Mouse (Mus musculus): ENCODE results near the gene Gpr135. TPM values are rescaled to one million over a fixed set of nuclear protein-coding genes. Genes with fewer than 3 reads are reported as not detected.
"Not testable (repeated sequence)": the region's sequence is repeated elsewhere in the genome, so short reads cannot be mapped to it uniquely, and the experiment has no call there.

Gpr135 gene
- total RNA-seq, 2 experiments from 2014 or later = 10.9 to 12.1 TPM

DNA sequence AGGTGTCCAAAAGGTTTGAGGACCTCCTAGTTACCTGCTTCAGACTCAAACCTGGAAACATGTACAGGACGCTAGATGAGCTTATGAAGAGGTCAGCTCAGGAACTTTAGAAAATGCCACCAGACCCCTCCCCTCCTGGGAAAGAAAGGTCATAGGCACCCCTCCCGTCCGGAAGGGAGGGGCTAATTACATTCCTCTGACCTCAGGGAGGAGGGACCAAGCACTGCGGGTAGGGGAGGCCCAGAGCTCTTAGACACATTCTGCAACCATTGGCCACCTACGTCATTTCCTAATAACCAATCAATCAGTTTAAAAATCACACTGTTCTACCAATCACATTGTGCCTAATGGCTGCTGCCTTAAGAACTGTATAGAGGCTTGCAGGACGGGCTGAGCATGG lies 18.4 kb downstream of the Gpr135 start:
- no peak for DNase-seq

GRCm38 (mm10) chr12:72050821-72051220 lies 20.1 kb downstream of the Gpr135 start:
- no peak for DNase-seq

GRCm38 (mm10) chr12:72050156-72050555 lies 20.8 kb downstream of the Gpr135 start:
- DNase-seq = not testable (repeated sequence)

- no peak for DNase-seq
Measured at GRCm38 (mm10) chr12:72047513-72047912, 23.4 kb downstream of the Gpr135 start.

GRCm38 (mm10) chr12:72041238-72041637 lies 29.7 kb downstream of the Gpr135 start:
- no peak for DNase-seq

GRCm38 (mm10) chr12:72039501-72039900 lies 31.4 kb downstream of the Gpr135 start:
- DNase-seq = no peak

DNA sequence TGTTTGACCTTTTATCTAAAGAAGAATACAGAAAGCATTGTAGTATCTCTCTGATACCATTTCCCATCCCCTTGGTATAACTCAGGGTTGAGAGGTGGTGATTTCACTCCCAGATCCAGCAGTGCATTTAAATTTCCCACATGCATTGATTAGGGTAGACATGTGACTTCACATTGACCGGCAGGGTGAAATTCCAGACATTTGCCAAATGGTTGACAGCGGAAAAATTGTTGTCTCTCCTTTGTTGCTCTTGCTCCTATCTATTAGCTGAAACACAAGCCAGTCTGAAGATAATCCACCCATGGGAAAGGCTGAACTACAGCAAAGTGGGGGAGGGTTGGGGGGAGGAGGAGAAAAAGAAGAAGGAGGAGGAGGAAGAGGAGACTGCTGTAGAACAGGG lies 32.1 kb downstream of the Gpr135 start:
- DNase-seq = no peak

DNA sequence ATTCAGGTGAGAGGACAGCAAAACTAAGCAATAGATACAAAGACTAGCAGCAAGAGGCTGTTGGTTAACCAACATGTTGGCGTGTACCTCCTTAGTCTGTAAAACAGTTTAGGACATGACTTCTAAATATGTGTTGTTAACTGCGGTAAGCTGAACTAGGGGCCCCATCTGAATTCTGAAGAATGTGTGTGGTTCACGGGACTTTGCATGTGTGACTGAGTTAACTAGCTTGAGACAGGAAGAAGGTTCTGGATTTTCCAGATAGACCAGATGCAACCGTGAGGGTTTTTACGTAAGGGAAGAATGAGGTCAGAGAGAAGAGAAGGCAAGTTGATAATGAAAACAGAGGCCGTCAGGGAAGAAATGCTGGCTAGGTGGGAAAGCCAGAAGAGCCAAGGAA lies 33.9 kb downstream of the Gpr135 start:
- DNase-seq = no peak

GRCm38 (mm10) chr12:72036097-72036661 lies 34.7 kb downstream of the Gpr135 start:
- no peak for DNase-seq

DNA sequence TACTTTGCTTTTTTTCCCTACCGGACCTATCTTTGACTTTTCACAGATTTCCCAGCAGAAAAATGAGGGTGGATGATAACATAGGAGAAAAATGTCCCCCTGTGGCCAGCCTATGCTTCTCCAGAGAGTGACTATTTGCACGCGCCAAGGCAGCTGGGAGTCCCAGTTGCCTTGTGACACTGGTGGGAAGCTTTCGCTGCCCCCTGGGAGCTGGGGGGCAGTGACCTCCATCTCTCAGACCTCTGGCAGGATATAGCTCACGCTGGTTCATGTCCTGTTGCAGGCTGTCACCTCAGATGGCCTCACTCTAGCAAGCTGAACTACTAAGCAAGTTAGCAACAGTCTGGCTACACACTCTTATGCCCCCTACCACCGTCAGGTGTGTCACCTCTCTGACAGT lies 39.1 kb downstream of the Gpr135 start:
- DNase-seq = no peak

- no peak for DNase-seq
Measured at GRCm38 (mm10) chr12:72031171-72031570, 39.8 kb downstream of the Gpr135 start.

DNA sequence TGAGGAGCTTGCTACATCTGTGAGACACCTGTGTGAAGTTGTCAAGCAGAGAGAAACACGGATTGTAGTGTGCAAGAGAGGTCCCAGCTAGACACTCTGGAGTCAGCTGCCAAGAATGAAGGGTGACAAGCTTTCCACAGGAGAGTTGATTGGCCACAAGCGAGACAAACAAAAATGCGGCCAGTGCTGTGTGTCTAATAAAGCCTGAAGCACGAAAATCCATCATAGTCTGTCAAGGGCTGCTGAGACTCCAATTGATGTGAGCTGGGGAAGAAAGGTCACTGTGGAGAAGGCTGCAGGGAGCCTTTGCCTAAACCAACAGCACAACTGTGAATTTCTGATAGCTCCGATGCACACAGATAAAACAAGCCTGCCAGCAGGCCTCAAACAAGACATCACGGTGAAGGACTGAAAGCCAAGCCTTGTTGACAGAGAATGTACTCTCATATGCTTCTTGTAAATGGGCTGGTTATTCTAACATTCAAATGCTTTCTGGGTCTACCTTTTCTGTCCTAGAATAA lies 45.6 kb downstream of the Gpr135 start:
- no peak for DNase-seq

- no peak for DNase-seq
Measured at GRCm38 (mm10) chr12:72023572-72023971, 47.4 kb downstream of the Gpr135 start.

- no peak for DNase-seq
Measured at GRCm38 (mm10) chr12:72022790-72023189, 48.1 kb downstream of the Gpr135 start.

GRCm38 (mm10) chr12:72021543-72021942 lies 49.4 kb downstream of the Gpr135 start:
- no peak for DNase-seq

DNA sequence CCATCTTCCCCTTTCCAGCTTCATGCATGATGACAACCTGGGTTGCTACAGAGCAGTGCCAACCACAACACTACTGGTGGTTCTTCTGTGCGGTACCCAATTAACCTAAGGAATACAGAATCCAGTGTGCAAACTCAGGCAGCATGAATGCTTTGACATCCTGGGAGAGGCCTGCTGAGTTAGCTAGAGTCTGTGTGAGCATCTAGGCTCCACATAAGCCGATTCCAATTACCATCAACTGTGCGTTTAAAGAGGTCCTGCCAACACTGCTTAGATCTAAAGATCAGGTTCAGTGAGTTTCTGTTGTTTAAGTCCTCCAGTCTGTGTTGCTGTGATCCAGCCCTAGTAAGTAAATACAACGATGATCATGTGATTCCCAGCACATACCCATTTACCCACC lies 50.6 kb downstream of the Gpr135 start:
- no peak for DNase-seq

Other genes starting within 250 kb of the Gpr135 start
- gene Daam1, start 240.0 kb downstream of the Gpr135 start, total RNA-seq (2021) = 10 to 100 TPM; 66.6 to 71.9 TPM
- 1 to 10 TPM; 2.8 to 2.9 TPM for gene L3hypdh, start 14.3 kb upstream of the Gpr135 start, total RNA-seq (2021)
- 10 to 100 TPM; 52.5 to 52.9 TPM for gene Jkamp, start 14.5 kb upstream of the Gpr135 start, total RNA-seq (2021)
- gene Ccdc175, start 113.9 kb upstream of the Gpr135 start, total RNA-seq (2021) = not detected